Mouse (Mus musculus) forebrain, embryonic 14.5 days (tissue): ENCODE data around the gene Tacc2. TPM values are rescaled to one million over a fixed set of nuclear protein-coding genes. Genes with fewer than 3 reads are reported as not detected.

ENCODE experiments used
- ATAC-seq: fragments of 200-750 bp; cut with Nextera tagmentation; 2 replicates; pipeline ENCODE4 v1.8.0; 2017; ENCODE audit warnings: mild to moderate bottlenecking, moderate library complexity
- DNase-seq: peaks from one replicate; pipeline ENCODE4 v3.0.0-alpha.2; 2015; ENCODE audit warnings: low spot score
- H3K27ac ChIP-seq: fragments of 300-500 bp; sonication (generic); 2 replicates; pipeline ENCODE4 v1.5.1; 2014; ENCODE audit warnings: low read depth, mild to moderate bottlenecking, control low read depth, low read length, moderate library complexity
- H3K27me3 ChIP-seq: fragments of 300-500 bp; sonication (generic); replicated peaks from 2 replicates; pipeline ENCODE4 v1.6.1; 2014; ENCODE audit warnings: low read length, control low read depth, mixed read lengths; ENCODE audit not compliant: control insufficient read depth, insufficient read depth
- H3K36me3 ChIP-seq: fragments of 300-500 bp; sonication (generic); 2 replicates; pipeline ENCODE4 v1.6.1; 2014; ENCODE audit warnings: low read length, control low read depth; ENCODE audit not compliant: control insufficient read depth, insufficient read depth
- H3K4me1 ChIP-seq: fragments of 300-500 bp; sonication (generic); 2 replicates; pipeline ENCODE4 v1.6.1; 2014; ENCODE audit warnings: antibody characterized with exemption, low read length, control low read depth; ENCODE audit not compliant: control insufficient read depth, insufficient read depth
- H3K4me2 ChIP-seq: fragments of 300-500 bp; sonication (generic); 2 replicates; pipeline ENCODE4 v1.6.1; 2014; ENCODE audit warnings: mild to moderate bottlenecking, control low read depth, low read length
- H3K4me3 ChIP-seq: fragments of 300-500 bp; sonication (generic); 2 replicates; pipeline ENCODE4 v1.5.1; 2014; ENCODE audit warnings: low read depth, low read length, control low read depth
- H3K9ac ChIP-seq: fragments of 300-500 bp; sonication (generic); 2 replicates; pipeline ENCODE4 v1.6.1; 2014; ENCODE audit warnings: mild to moderate bottlenecking, low read length, control low read depth, moderate library complexity
- H3K9me3 ChIP-seq: fragments of 300-500 bp; sonication (generic); replicated peaks from 2 replicates; pipeline ENCODE4 v1.6.1; 2016; ENCODE audit warnings: low read length, control low read depth, mixed read lengths; ENCODE audit not compliant: control insufficient read depth
- WGBS: fragments of 180-500 bp; shearing (Covaris S2); extraction: QIAGEN DNeasy Blood & Tissue Kit; methylation state at CpG from one replicate; pipeline ENCODE4 v1.1.7; 2014; 5-methylcytosine and 5-hydroxymethylcytosine counted together
- polyA plus RNA-seq: library from polyadenylated mRNA; unstranded; fragments of >200 nt; fragmentation: Nextera tagmentation; extraction: Ambion mirVana; gene quantifications from 2 replicates; pipeline ENCODE4 v1.2.1, GENCODE M21; 2014

Gene Tacc2
- polyA plus RNA-seq, 1 experiment from 2014 or later, result 40.2 TPM

GRCm38 (mm10) chr7:130632379-130632732 is 55.1 kb downstream of the Tacc2 start:
- Histone ChIP-seq H3K9ac (no peak overlapping the region), H3K4me3 (no peak overlapping the region), H3K36me3 (no peaks in the 10 kb centered on the region), H3K27me3 (no peaks in the 10 kb centered on the region), H3K9me3 (no peaks in the 10 kb centered on the region), H3K4me2 (no peak overlapping the region), H3K4me1 (no peaks in the 10 kb centered on the region), H3K27ac (no peak overlapping the region)
- 91% methylated on average over 5 of the region's 5 CpGs for whole genome bisulfite sequencing
- DNase-seq (no peak), ATAC-seq (no peak)

GRCm38 (mm10) chr7:130634259-130634871 is 57.1 kb downstream of the Tacc2 start:
- no peaks in the 10 kb centered on the region for H3K4me1 ChIP-seq
- WGBS, result 91% methylated on average over 4 of the region's 4 CpGs

GRCm38 (mm10) chr7:130635212-130635611 is 58.0 kb downstream of the Tacc2 start:
- WGBS, result 65% methylated on average over 7 of the region's 7 CpGs
- Histone ChIP-seq H3K27me3 (no peaks in the 10 kb centered on the region), H3K9ac (no peak overlapping the region), H3K27ac (no peak overlapping the region), H3K4me2 (no peak overlapping the region), H3K9me3 (no peaks in the 10 kb centered on the region), H3K4me1 (no peaks in the 10 kb centered on the region), H3K36me3 (no peaks in the 10 kb centered on the region), H3K4me3 (no peak overlapping the region)
- ATAC-seq (no peak), DNase-seq (no peak)

More at GRCm38 (mm10) chr7:130634259-130634871, 57.1 kb downstream of the Tacc2 start:
- H3K27me3 ChIP-seq, result no peaks in the 10 kb centered on the region
- H3K4me2 ChIP-seq, result no peak overlapping the region
- H3K36me3 ChIP-seq, result no peaks in the 10 kb centered on the region
- ATAC-seq (no peak), DNase-seq (no peak)
- H3K27ac ChIP-seq, result no peak overlapping the region
- no peak overlapping the region for H3K4me3 ChIP-seq
- no peak overlapping the region for H3K9ac ChIP-seq
- H3K9me3 ChIP-seq, result no peaks in the 10 kb centered on the region

GRCm38 (mm10) chr7:130636274-130636673 is 59.0 kb downstream of the Tacc2 start:
- no peak overlapping the region for H3K4me2 ChIP-seq
- no peak overlapping the region for H3K27ac ChIP-seq
- no peaks in the 10 kb centered on the region for H3K27me3 ChIP-seq
- no peak for ATAC-seq
- H3K36me3 ChIP-seq, result no peaks in the 10 kb centered on the region
- no peak overlapping the region for H3K9ac ChIP-seq
- H3K9me3 ChIP-seq, result no peaks in the 10 kb centered on the region
- H3K4me3 ChIP-seq, result no peak overlapping the region
- DNase-seq, result no peak
- 82% methylated on average over 3 of the region's 3 CpGs for WGBS
- H3K4me1 ChIP-seq, result no peaks in the 10 kb centered on the region

GRCm38 (mm10) chr7:130636902-130637301 is 59.7 kb downstream of the Tacc2 start:
- H3K27me3 ChIP-seq, result no peaks in the 10 kb centered on the region
- ATAC-seq (no peak), DNase-seq (no peak)
- H3K4me2 ChIP-seq, result no peak overlapping the region
- H3K9ac ChIP-seq, result no peak overlapping the region
- no peaks in the 10 kb centered on the region for H3K4me1 ChIP-seq
- H3K27ac ChIP-seq, result no peak overlapping the region
- 84% methylated on average over 4 of the region's 4 CpGs for WGBS
- H3K9me3 ChIP-seq, result no peaks in the 10 kb centered on the region
- H3K36me3 ChIP-seq, result no peaks in the 10 kb centered on the region
- H3K4me3 ChIP-seq, result no peak overlapping the region

GRCm38 (mm10) chr7:130637811-130638210 is 60.6 kb downstream of the Tacc2 start:
- H3K9ac ChIP-seq, result no peak overlapping the region
- H3K9me3 ChIP-seq, result no peaks in the 10 kb centered on the region
- H3K4me2 ChIP-seq, result no peak overlapping the region
- WGBS, result 37% methylated on average over 6 of the region's 6 CpGs
- ATAC-seq (no peak), DNase-seq (no peak)
- no peak overlapping the region for H3K27ac ChIP-seq
- no peaks in the 10 kb centered on the region for H3K4me1 ChIP-seq
- H3K27me3 ChIP-seq, result no peaks in the 10 kb centered on the region
- H3K4me3 ChIP-seq, result no peak overlapping the region
- H3K36me3 ChIP-seq, result no peaks in the 10 kb centered on the region

GRCm38 (mm10) chr7:130640681-130641080 is 63.4 kb downstream of the Tacc2 start:
- WGBS, result 91% methylated on average over 9 of the region's 9 CpGs
- Histone ChIP-seq H3K9ac (no peak overlapping the region), H3K4me2 (no peak overlapping the region), H3K27ac (no peak overlapping the region), H3K9me3 (no peaks in the 10 kb centered on the region), H3K4me1 (no peaks in the 10 kb centered on the region), H3K27me3 (no peaks in the 10 kb centered on the region), H3K4me3 (no peak overlapping the region), H3K36me3 (no peaks in the 10 kb centered on the region)
- ATAC-seq (no peak), DNase-seq (no peak)

GRCm38 (mm10) chr7:130645332-130645993 is 68.2 kb downstream of the Tacc2 start:
- Histone ChIP-seq H3K36me3 (no peaks in the 10 kb centered on the region), H3K27me3 (no peaks in the 10 kb centered on the region), H3K4me3 (peak overlapping the region; percentile 47), H3K27ac (no peak overlapping the region), H3K9me3 (no peaks in the 10 kb centered on the region), H3K4me2 (peak overlapping the region; percentile 99), H3K4me1 (0 out of 2 replicates have a peak, but pooled peaks cover 3% of the 10 kb centered on the region), H3K9ac (peak overlapping the region; percentile 62)
- 19% methylated on average over 15 of the region's 15 CpGs for WGBS
- peak; percentile 28 for ATAC-seq
- DNase-seq, result no peak
